Mouse (Mus musculus) heart, embryonic 11.5 days (tissue): ENCODE results near the gene Otulin. TPM values are rescaled to one million over a fixed set of nuclear protein-coding genes. Genes with fewer than 3 reads are reported as not detected.

Experiments used
- ATAC-seq: fragments of 200-750 bp; cut with Nextera tagmentation; replicated peaks from 2 replicates; pipeline ENCODE4 v1.8.0; 2017; ENCODE audit warnings: moderate library complexity; ENCODE audit not compliant: insufficient number of reproducible peaks, low FRiP score, low TSS enrichment
- H3K27ac ChIP-seq: fragments of 300-500 bp; sonication (generic); 2 replicates; pipeline ENCODE4 v1.5.1; 2014; ENCODE audit warnings: mild to moderate bottlenecking, low read depth, low read length
- H3K27me3 ChIP-seq: fragments of 300-500 bp; sonication (generic); 2 replicates; pipeline ENCODE4 v1.6.1; 2014; ENCODE audit warnings: mild to moderate bottlenecking, low read length, mixed read lengths; ENCODE audit not compliant: control insufficient read depth, insufficient read depth
- H3K36me3 ChIP-seq: fragments of 300-500 bp; sonication (generic); 2 replicates; pipeline ENCODE4 v1.6.1; 2014; ENCODE audit warnings: mild to moderate bottlenecking, low read length, moderate library complexity, mixed read lengths; ENCODE audit not compliant: control insufficient read depth, insufficient read depth
- H3K4me1 ChIP-seq: fragments of 300-500 bp; sonication (generic); 2 replicates; pipeline ENCODE4 v1.6.1; 2014; ENCODE audit warnings: low read length; ENCODE audit not compliant: control insufficient read depth, insufficient read depth
- H3K4me2 ChIP-seq: fragments of 300-500 bp; sonication (generic); 2 replicates; pipeline ENCODE4 v1.6.1; 2014; ENCODE audit warnings: mild to moderate bottlenecking, moderate library complexity
- H3K4me3 ChIP-seq: fragments of 300-500 bp; sonication (generic); 2 replicates; pipeline ENCODE4 v1.5.1; 2014; ENCODE audit warnings: low read depth, low read length
- H3K9ac ChIP-seq: fragments of 300-500 bp; sonication (generic); 2 replicates; pipeline ENCODE4 v1.6.1; 2014; ENCODE audit warnings: mild to moderate bottlenecking, low read depth, low read length, moderate library complexity
- H3K9me3 ChIP-seq: fragments of 300-500 bp; sonication (generic); replicated peaks from 2 replicates; pipeline ENCODE4 v1.6.1; 2016; ENCODE audit warnings: low read length; ENCODE audit not compliant: control insufficient read depth
- WGBS: fragments of 180-500 bp; shearing (Covaris S2); extraction: QIAGEN DNeasy Blood & Tissue Kit; methylation state at CpG from one replicate; pipeline ENCODE4 v1.1.7; 2014; ENCODE audit not compliant: insufficient replicate concordance; 5-methylcytosine and 5-hydroxymethylcytosine counted together
- polyA plus RNA-seq: library from polyadenylated mRNA; unstranded; fragments of >200 nt; fragmentation: Nextera tagmentation; extraction: Ambion mirVana; gene quantifications from 2 replicates; pipeline ENCODE4 v1.2.1, GENCODE M21; 2014

Gene Otulin
- 26.7 and 27.2 TPM in 2 replicates for polyA plus RNA-seq

GRCm38 (mm10) chr15:27630601-27631383 is at the start of gene Otulin:
Gene Otulin, minus strand, starts transcription at chr15:27630693.
- no peaks in the 10 kb centered on the region for H3K9me3 ChIP-seq
- H3K4me3 ChIP-seq = peak within 1 kb of the TSS; percentile 85
- no peaks in the 10 kb centered on the region for H3K36me3 ChIP-seq
- H3K4me2 ChIP-seq = peak within 1 kb of the TSS; percentile 90
- 7% methylated on average over 52 of the region's 56 CpGs for WGBS
- H3K27me3 ChIP-seq = no peaks in the 10 kb centered on the region
- peak within 1 kb of the TSS; percentile 81 for H3K9ac ChIP-seq
- peaks cover 23% of the 10 kb centered on the region for H3K4me1 ChIP-seq
- peak; percentile 99 for ATAC-seq
- H3K27ac ChIP-seq = peak within 1 kb of the TSS; percentile 64; the same call in 1 of the 2 replicates

- 77% methylated on average over 9 of the region's 9 CpGs for WGBS
Observed at GRCm38 (mm10) chr15:27678511-27678910, 48.0 kb upstream of the Otulin start.

GRCm38 (mm10) chr15:27677801-27678200 is 47.3 kb upstream of the Otulin start:
- Histone ChIP-seq H3K27ac (no peak overlapping the region), H3K4me2 (no peak overlapping the region), H3K27me3 (peaks cover 9% of the 10 kb centered on the region), H3K9ac (no peak overlapping the region), H3K9me3 (no peaks in the 10 kb centered on the region), H3K36me3 (no peaks in the 10 kb centered on the region), H3K4me1 (peaks cover 2% of the 10 kb centered on the region; the same call in 1 of the 2 replicates), H3K4me3 (no peak overlapping the region)
- 87% methylated on average over 6 of the region's 6 CpGs for WGBS
- ATAC-seq = no peak

More at GRCm38 (mm10) chr15:27678511-27678910, 48.0 kb upstream of the Otulin start:
- Histone ChIP-seq H3K4me3 (no peak overlapping the region), H3K4me2 (no peak overlapping the region), H3K9ac (no peak overlapping the region), H3K4me1 (peaks cover 2% of the 10 kb centered on the region; the same call in 1 of the 2 replicates), H3K27me3 (peaks cover 12% of the 10 kb centered on the region), H3K27ac (no peak overlapping the region), H3K36me3 (no peaks in the 10 kb centered on the region), H3K9me3 (no peaks in the 10 kb centered on the region)
- ATAC-seq = no peak

- no peak overlapping the region for H3K4me2 ChIP-seq
- H3K9me3 ChIP-seq = no peaks in the 10 kb centered on the region
- peaks cover 2% of the 10 kb centered on the region; the same call in 1 of the 2 replicates for H3K4me1 ChIP-seq
- H3K27me3 ChIP-seq = peaks cover 9% of the 10 kb centered on the region
- no peak for ATAC-seq
- no peak overlapping the region for H3K27ac ChIP-seq
- H3K36me3 ChIP-seq = no peaks in the 10 kb centered on the region
- no peak overlapping the region for H3K9ac ChIP-seq
- 58% methylated on average over 9 of the region's 9 CpGs for WGBS
- H3K4me3 ChIP-seq = no peak overlapping the region
Observed at GRCm38 (mm10) chr15:27676211-27676610, 45.7 kb upstream of the Otulin start.

GRCm38 (mm10) chr15:27675122-27675521 is 44.6 kb upstream of the Otulin start:
- no peak for ATAC-seq
- no peak overlapping the region for H3K9ac ChIP-seq
- no peak overlapping the region for H3K4me2 ChIP-seq
- no peaks in the 10 kb centered on the region for H3K4me1 ChIP-seq
- H3K9me3 ChIP-seq = no peaks in the 10 kb centered on the region
- no peak overlapping the region for H3K27ac ChIP-seq
- WGBS = 84% methylated on average over 7 of the region's 7 CpGs
- H3K4me3 ChIP-seq = no peak overlapping the region
- H3K36me3 ChIP-seq = no peaks in the 10 kb centered on the region
- peaks cover 2% of the 10 kb centered on the region; the same call in 1 of the 2 replicates for H3K27me3 ChIP-seq

- no peak for ATAC-seq
- 72% methylated on average over 6 of the region's 6 CpGs for WGBS
- H3K9me3 ChIP-seq = no peaks in the 10 kb centered on the region
- H3K4me2 ChIP-seq = no peak overlapping the region
- H3K27ac ChIP-seq = no peak overlapping the region
- no peaks in the 10 kb centered on the region for H3K27me3 ChIP-seq
- H3K4me1 ChIP-seq = no peaks in the 10 kb centered on the region
- H3K36me3 ChIP-seq = no peaks in the 10 kb centered on the region
- H3K9ac ChIP-seq = no peak overlapping the region
- no peak overlapping the region for H3K4me3 ChIP-seq
Observed at GRCm38 (mm10) chr15:27674041-27674440, 43.5 kb upstream of the Otulin start.

- 86% methylated on average over 6 of the region's 6 CpGs for WGBS
- ATAC-seq = no peak
Observed at GRCm38 (mm10) chr15:27673151-27673550, 42.7 kb upstream of the Otulin start.

GRCm38 (mm10) chr15:27672259-27672658 is 41.8 kb upstream of the Otulin start:
- no peak overlapping the region for H3K4me2 ChIP-seq
- no peak for ATAC-seq
- no peaks in the 10 kb centered on the region for H3K27me3 ChIP-seq
- no peaks in the 10 kb centered on the region for H3K4me1 ChIP-seq
- H3K36me3 ChIP-seq = no peaks in the 10 kb centered on the region
- H3K9ac ChIP-seq = no peak overlapping the region
- no peaks in the 10 kb centered on the region for H3K9me3 ChIP-seq
- WGBS = 77% methylated on average over 8 of the region's 8 CpGs
- no peak overlapping the region for H3K4me3 ChIP-seq
- no peak overlapping the region for H3K27ac ChIP-seq

More at GRCm38 (mm10) chr15:27673151-27673550, 42.7 kb upstream of the Otulin start:
- Histone ChIP-seq H3K9me3 (no peaks in the 10 kb centered on the region), H3K4me2 (no peak overlapping the region), H3K9ac (no peak overlapping the region), H3K27me3 (no peaks in the 10 kb centered on the region), H3K27ac (no peak overlapping the region), H3K4me1 (no peaks in the 10 kb centered on the region), H3K36me3 (no peaks in the 10 kb centered on the region), H3K4me3 (no peak overlapping the region)
